In genomic region chr8:46745464-46745863, GRCm38 (mm10) we compare ENCODE assay signal across 8 mouse cellular contexts.
"Had no signal": no experiment of that assay in that cellular context is flagged by ENCODE, and none has a peak within 500 bp of the region (broad histone marks: within the 10 kb centered on the region; RNA-seq: fewer than 3 reads in every experiment).

No protein-coding gene starts in this region.

- DNase-seq: kidney, postnatal 10 days; right cerebral cortex, adult 18-20 months; thymus, postnatal 4 days had no signal

- ATAC-seq: liver, embryonic 12.5 days; midbrain, embryonic 13.5 days had no signal

- H3K27ac ChIP-seq: left cerebral cortex, adult 2 months; limb, embryonic 10.5 days; liver, embryonic 12.5 days; midbrain, embryonic 13.5 days; stomach, postnatal 0 days had no signal

- H3K4me3 ChIP-seq: left cerebral cortex, adult 2 months; limb, embryonic 10.5 days; liver, embryonic 12.5 days; midbrain, embryonic 13.5 days had no signal
